Mouse (Mus musculus): ENCODE results near the gene Grb10. TPM values are rescaled to one million over a fixed set of nuclear protein-coding genes. Genes with fewer than 3 reads are reported as not detected.

The Grb10 gene
- 10 to 100 TPM; 25.0 TPM for total RNA-seq (2021)
- long read RNA-seq, experiment 1, partial matches to known transcripts: 0 of 1 reads
- long read RNA-seq, experiment 1, other reads (novel, unspliced or antisense): 1 of 1 reads
- long read RNA-seq, experiment 2, partial matches to known transcripts: 1 of 2 reads
- long read RNA-seq, experiment 2, other reads (novel, unspliced or antisense): 1 of 2 reads

DNA sequence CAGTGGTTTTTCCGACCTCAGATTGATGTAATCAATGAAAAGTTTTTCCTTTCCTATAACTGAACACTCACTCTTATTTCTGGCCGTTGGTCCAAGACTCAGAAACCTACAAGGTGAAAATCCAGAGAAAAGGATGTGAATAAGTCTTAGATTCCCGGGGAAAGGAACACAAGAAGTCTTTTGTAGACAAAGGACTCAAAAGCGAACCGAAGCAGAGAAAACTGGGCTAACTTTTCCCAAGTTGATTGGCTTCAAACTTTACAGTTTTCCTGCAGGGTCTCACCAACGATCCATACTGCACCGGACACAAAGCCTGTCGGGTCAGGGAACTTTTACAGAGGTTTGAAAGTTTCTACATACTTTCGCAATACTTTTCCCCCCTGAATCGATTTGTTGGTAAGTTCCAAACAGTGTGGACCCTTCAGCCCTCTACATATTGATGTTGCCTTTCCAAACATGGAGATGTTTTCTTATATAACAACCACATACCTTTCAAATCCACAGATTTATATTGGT is at the start of gene Grb10:
TSS of gene Grb10 (minus strand) at position 214 of the 516 bp plus-strand sequence.
- no peak for DNase-seq (ENCODE audit: low spot score in 2 of 2)
- peak within 1 kb of the TSS; percentile 9; the same call in 1 of the 2 replicates for H3K4me3 ChIP-seq
- no peak within 1 kb of the TSS for H3K27ac ChIP-seq
- TF ChIP-seq CTCF (conservative IDR thresholded peaks at IDR 0.05): no peak

DNA sequence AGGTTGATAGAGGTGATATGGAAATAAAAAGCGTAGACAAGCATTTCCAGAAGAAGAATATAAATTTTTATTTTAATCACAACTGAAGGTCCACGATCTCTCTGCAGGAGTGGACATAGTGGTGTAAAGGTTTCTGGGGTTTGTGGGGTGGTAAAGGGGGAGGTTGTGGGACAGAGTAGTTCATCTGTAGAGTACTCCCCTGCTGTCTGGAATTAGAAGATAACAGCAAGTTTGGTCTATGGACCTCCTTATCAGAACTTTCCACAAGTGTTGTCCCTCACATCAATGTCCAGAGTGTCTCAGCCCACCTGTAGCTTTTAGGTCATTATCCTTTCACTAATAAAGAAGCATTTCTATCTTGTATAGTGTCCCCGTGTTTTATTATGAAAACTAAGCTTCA is 43.2 kb upstream of the Grb10 start:
- TF ChIP-seq CTCF (conservative IDR thresholded peaks at IDR 0.05): no peak
- Histone ChIP-seq H3K4me3 (no peak overlapping the region), H3K27ac (no peak overlapping the region)
- no peak for DNase-seq (ENCODE audit: low spot score in 2 of 2)

DNA sequence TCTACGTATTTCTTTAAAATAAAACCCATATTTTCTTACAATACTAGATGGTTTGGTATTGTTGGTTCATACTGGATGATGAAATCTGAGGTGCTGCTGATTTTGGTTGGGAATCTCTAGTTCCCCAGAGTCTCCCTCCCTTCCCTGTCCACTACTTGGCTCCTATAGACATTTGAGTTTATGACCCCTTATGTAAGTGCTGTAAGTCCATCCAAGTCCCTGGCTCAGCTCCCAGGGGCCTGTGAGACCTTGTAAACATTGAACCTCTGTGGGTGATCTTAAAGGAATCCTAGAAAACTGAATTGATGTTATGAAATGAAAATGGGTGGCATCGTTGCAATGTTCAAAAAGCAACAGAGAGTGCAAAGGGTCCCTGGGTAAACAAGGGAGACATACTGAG is 40.7 kb upstream of the Grb10 start:
- TF ChIP-seq CTCF (conservative IDR thresholded peaks at IDR 0.05): no peak
- Histone ChIP-seq H3K4me3 (no peak overlapping the region), H3K27ac (no peak overlapping the region)
- DNase-seq (ENCODE audit: low spot score in 2 of 2): no peak

DNA sequence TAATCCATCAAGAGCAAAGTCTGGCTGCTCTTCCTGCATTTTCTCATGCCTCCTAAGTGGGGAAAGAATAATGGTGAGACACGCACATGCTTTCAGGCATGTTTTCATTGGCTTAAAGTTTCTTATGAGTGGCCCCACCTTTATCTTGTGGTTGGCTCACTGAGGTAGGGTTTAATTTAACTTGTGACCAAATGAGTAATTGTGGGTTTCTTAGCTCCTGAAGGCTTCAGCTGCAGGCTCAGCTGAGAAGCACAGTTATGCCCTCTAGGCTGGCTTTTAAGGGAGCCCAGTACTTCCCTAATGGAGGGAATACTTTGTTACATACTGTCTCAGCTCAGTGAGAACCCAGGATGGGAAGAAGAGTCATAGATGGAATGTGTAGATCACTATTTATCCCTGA is 37.0 kb upstream of the Grb10 start:
- Histone ChIP-seq H3K4me3 (no peak overlapping the region), H3K27ac (no peak overlapping the region)
- TF ChIP-seq CTCF (conservative IDR thresholded peaks at IDR 0.05): no peak
- no peak for DNase-seq (ENCODE audit: low spot score in 2 of 2)

DNA sequence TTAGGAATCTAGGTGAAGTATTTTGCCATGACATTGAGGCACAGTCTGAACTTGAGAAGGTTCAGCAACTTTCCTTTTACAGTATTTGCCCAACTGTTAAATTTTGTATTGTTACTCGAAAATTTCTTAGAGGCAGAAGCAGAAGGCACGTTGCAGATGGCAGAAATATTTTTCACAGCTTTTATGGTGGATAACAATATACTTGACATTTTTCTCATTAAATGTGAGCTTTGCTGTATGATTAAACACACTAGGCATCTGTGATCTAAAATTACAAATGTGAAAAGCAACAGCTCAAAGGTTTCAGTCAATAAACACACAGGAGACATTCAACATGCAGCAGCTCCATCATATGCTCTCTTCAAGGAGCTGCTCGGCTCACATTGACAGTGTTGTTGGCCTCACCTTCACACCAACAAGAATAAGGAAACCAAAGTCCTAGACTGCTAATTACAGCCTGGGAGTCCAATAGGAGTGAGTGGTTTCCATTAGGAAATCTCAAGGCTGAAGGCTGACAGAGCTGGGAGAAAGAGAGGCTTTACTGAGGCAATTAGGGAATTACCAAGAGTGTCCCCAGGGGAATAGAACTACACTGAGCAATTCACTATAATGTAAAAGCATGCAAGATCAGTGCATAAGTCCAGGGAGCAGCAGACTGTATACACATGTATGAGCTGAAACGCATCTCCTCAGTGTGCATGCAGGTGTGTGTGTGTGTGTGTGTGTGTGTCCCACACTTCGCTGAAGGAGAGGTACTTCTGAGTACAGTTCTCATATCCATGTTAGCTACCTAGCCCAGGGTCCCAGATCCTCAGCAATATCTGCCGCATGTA is 35.1 kb upstream of the Grb10 start:
- Histone ChIP-seq H3K27ac (no peak overlapping the region), H3K4me3 (no peak overlapping the region)
- peak; percentile 21 to 31 for DNase-seq (ENCODE audit: low spot score in 2 of 2)
- no peak for TF ChIP-seq CTCF (conservative IDR thresholded peaks at IDR 0.05)

DNA sequence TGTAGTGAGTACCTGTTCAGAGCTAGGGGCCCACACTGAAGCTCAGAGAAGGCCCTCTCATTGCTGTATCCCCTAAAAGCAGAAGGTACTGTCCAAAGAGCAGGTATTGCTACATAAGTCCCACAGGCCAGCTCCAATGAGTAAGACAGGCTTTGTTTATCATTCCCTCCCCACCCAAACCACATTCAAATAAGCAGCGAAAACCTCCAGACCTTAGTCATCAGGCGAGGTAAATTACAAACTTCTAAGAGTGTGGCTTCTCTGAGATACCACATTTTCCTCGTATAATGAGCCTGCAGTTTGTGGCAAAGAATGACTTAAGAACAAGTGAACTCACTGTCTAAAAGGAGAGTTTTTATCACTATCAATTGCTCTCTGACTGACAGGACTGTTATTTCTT is 33.8 kb upstream of the Grb10 start:
- no peak for DNase-seq (ENCODE audit: low spot score in 2 of 2)
- TF ChIP-seq CTCF (conservative IDR thresholded peaks at IDR 0.05): no peak
- H3K27ac ChIP-seq: no peak overlapping the region
- H3K4me3 ChIP-seq: no peak overlapping the region

DNA sequence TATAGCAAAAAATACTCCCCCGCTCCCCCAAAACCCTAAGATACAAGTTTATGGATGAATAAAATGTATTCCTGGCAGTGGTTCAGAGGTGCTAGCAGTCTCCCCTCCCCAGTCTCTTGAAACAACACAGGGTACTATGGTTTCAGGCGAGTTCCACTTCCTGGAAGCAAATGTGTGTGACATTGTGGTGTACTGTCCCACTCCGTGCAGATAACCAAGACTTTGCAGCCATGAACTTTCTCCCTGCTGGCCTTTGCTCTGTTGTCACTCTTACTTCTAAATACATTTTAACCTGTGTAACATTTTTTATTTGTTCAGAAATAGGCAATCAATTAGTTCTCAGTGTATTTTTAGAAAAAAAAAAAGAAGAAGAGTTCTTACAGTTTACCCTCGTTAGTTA is 20.5 kb upstream of the Grb10 start:
- no peak for TF ChIP-seq CTCF (conservative IDR thresholded peaks at IDR 0.05)
- H3K4me3 ChIP-seq: no peak overlapping the region
- no peak for DNase-seq (ENCODE audit: low spot score in 2 of 2)
- no peak overlapping the region for H3K27ac ChIP-seq

DNA sequence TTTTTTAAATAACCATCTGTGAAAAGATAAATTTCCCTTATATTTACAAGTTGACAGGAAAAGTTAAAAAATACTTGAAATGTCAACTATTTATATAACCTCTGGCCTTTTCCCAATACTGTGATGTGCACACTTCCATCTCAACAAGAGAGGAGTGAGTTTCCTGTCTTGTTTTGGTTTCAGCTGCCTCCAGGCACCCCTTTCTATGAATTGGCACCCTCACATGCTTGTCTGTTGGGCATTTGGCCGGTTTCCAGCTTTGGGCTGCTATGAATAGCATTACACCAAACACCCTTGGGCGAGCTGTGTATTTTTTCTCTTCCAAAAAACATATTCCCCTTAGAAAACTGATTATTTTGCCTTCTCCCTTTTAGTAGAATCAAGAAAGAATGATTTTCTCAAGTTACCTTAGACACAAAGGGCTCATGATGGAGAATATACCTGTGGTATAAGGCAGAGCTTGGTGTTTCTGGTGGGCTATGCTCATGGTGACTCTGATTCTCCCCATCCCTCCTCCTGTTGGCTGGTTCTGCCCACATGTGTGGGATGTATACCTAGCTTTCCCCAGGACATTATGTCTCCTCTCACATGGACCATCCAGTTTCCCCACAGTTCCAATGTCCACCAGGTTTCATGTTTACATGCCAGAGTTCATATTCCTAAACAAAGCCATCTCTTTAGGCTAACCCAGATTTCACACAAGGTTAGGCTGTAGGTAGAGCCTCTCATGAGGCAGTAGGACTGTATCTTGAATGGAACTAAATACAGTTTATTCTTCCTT is 10.3 kb upstream of the Grb10 start:
- DNase-seq (ENCODE audit: low spot score in 2 of 2): no peak
- H3K4me3 ChIP-seq: no peak overlapping the region
- no peak for TF ChIP-seq CTCF (conservative IDR thresholded peaks at IDR 0.05)
- H3K27ac ChIP-seq: no peak overlapping the region

DNA sequence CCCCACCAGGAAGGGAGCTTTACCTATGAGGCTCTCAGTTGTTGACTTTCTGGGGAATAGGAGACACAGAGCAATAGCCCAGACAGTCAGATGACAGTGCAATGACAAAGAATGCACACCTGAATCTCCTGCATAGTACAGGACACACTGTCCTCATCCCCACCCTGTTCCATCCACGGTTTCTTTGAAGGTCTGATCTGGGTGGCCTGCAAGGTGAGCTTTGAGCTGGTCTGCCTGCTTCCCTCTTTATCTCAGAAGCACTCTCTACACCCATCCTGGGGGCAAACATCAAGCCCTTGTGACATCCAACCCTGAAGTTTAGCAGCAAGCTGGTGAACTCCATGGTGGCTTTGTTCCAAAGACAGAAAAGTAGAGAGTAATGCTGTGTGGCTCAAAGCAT is 9.7 kb upstream of the Grb10 start:
- H3K27ac ChIP-seq: no peak overlapping the region
- TF ChIP-seq CTCF (conservative IDR thresholded peaks at IDR 0.05): no peak
- no peak for DNase-seq (ENCODE audit: low spot score in 2 of 2)
- H3K4me3 ChIP-seq: no peak overlapping the region

DNA sequence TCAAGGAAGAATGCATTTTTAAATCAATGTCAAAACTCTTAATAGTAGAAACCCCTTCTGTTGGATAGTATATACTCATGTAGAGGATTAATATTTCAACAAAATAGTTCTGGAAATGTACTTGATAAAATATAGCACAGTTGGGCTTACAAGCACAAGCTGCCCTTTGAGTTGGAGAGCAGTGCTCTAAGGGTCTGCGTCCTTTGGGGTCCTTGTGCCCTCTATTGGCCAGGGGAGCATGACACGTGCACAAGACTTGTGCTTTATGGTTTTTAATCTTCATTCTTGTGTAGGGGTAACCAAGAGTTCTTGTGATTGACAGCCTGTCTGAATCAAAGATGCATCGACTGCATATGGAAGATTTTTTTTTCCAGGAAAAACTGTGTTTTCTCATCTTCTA is 5.8 kb upstream of the Grb10 start:
- no peak for DNase-seq (ENCODE audit: low spot score in 2 of 2)
- no peak overlapping the region for H3K27ac ChIP-seq
- no peak overlapping the region for H3K4me3 ChIP-seq
- no peak for TF ChIP-seq CTCF (conservative IDR thresholded peaks at IDR 0.05)

DNA sequence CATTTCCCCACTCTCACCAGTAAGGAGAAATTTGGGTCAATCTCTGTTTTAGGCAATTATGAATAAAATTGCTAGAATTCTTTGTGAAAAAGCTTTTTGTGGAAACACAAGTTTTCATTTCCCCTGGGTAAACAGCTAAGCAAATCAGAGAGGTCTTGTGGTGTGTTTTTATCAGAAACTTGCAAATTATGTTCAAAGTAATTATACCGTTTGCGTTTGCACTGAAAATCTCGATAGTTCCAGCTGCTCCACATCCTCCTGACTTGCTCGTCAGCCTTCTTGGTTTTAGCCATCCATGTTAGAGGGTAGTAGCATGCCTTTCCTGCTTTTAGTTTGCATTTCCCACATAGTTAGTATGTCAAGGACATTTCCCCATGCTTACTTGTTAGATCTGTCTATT is 3.3 kb upstream of the Grb10 start:
- no peak overlapping the region for H3K27ac ChIP-seq
- no peak for DNase-seq (ENCODE audit: low spot score in 2 of 2)
- H3K4me3 ChIP-seq: no peak overlapping the region
- no peak for TF ChIP-seq CTCF (conservative IDR thresholded peaks at IDR 0.05)

DNA sequence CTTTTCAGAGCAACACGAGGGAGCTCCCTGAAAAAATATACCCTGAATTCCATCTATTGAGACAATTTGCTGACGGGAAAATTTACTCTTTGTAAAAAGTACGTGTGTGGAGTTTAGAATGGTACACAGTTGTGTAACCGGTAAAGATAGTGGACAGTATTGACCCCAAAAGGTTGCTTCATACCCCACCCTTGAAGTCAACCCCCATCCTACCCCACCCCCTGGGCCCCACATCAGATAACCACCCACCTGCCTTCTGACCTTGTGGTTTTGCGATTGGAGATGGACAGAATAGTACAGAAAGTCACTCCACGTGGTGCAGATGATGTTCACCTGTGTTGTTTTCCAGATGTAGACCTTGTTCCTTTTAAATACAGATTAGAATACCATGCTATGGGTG is 2.9 kb upstream of the Grb10 start:
- no peak for DNase-seq (ENCODE audit: low spot score in 2 of 2)
- TF ChIP-seq CTCF (conservative IDR thresholded peaks at IDR 0.05): no peak
- H3K4me3 ChIP-seq: no peak overlapping the region

DNA sequence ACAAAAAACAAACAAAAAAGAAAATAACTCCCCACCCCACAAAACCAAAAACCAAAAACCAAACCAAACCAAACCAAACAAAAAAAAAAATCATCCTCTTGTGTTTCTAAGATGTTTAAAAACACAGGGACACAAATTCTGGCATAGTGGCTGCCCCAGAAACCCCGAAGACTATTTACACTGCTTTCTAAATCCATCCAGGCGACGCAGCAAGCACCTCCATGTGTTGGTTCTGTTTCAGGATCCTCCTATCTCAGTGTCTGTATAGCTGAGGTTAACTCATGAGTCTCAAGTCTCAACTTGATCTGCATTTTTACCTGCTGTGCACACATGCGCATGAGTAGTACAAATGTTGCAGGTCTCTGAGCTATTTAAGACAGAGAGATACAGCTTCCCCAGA is 1.9 kb upstream of the Grb10 start:
- no peak for TF ChIP-seq CTCF (conservative IDR thresholded peaks at IDR 0.05)
- Histone ChIP-seq H3K4me3 (no peak overlapping the region), H3K27ac (no peak overlapping the region)
- DNase-seq (ENCODE audit: low spot score in 2 of 2): no peak

More for the DNA sequence above, 2.9 kb upstream of the Grb10 start:
- no peak overlapping the region for H3K27ac ChIP-seq
